Mouse (Mus musculus) cortical plate, adult 2 months (tissue): ENCODE measurements around the gene Lpxn. TPM values are rescaled to one million over a fixed set of nuclear protein-coding genes. Genes with fewer than 3 reads are reported as not detected.

Experiments used
- H3K27ac ChIP-seq: fragments of 200-500 bp; 2 replicates; pipeline ENCODE4 v1.5.1; 2012; ENCODE audit warnings: low read length, control low read depth, inconsistent platforms; ENCODE audit not compliant: insufficient read depth
- H3K4me1 ChIP-seq: fragments of 200-500 bp; 2 replicates; pipeline ENCODE4 v1.6.1; 2011; ENCODE audit warnings: low read length; ENCODE audit not compliant: control insufficient read depth, insufficient read depth
- H3K4me3 ChIP-seq: fragments of 200-500 bp; 2 replicates; pipeline ENCODE4 v1.5.1; 2011; ENCODE audit warnings: mild to moderate bottlenecking, low read length, control low read depth; ENCODE audit not compliant: insufficient read depth
- CTCF ChIP-seq: fragments of 200-500 bp; IDR thresholded peaks from 2 replicates; pipeline ENCODE4 v1.5.1; 2011; ENCODE audit warnings: mild to moderate bottlenecking, control low read depth, low read length; ENCODE audit not compliant: insufficient read depth; ENCODE audit errors: extremely low read depth
- POLR2A ChIP-seq: fragments of 200-500 bp; IDR thresholded peaks from 2 replicates; pipeline ENCODE4 v1.6.1; 2011; ENCODE audit warnings: mild to moderate bottlenecking, low read length, control low read depth; ENCODE audit not compliant: insufficient read depth; ENCODE audit errors: extremely low read depth
- polyA plus RNA-seq: library from polyadenylated mRNA; depleted of rRNA; stranded (reverse); fragments of >200 nt; gene quantifications from 2 replicates; pipeline ENCODE4 v1.2.3, GENCODE M21; 2012

Lpxn gene
- polyA plus RNA-seq, 1 experiment: 2.6 TPM

- no peak overlapping the region for H3K4me3 ChIP-seq
- TF ChIP-seq POLR2A: no peak
- no peak for TF ChIP-seq CTCF
- H3K4me1 ChIP-seq: 0 out of 2 replicates have a peak, but pooled peaks cover 1% of the 10 kb centered on the region
- H3K27ac ChIP-seq: no peak overlapping the region
Measured at GRCm38 (mm10) chr19:12801046-12801445, 5.1 kb downstream of the Lpxn start.

- no peak overlapping the region for H3K27ac ChIP-seq
- no peak overlapping the region for H3K4me3 ChIP-seq
- H3K4me1 ChIP-seq: 0 out of 2 replicates have a peak, but pooled peaks cover 1% of the 10 kb centered on the region
- TF ChIP-seq CTCF: no peak
Measured at GRCm38 (mm10) chr19:12802830-12803229, 6.8 kb downstream of the Lpxn start.

GRCm38 (mm10) chr19:12804237-12804636, 8.2 kb downstream of the Lpxn start:
- Histone ChIP-seq H3K4me1 (0 out of 2 replicates have a peak, but pooled peaks cover 1% of the 10 kb centered on the region), H3K4me3 (no peak overlapping the region), H3K27ac (no peak overlapping the region)
- TF ChIP-seq POLR2A (no peak), CTCF (no peak)

- Histone ChIP-seq H3K4me3 (no peak overlapping the region), H3K27ac (no peak overlapping the region), H3K4me1 (0 out of 2 replicates have a peak, but pooled peaks cover under 1% of the 10 kb centered on the region)
- TF ChIP-seq POLR2A: no peak
- no peak for TF ChIP-seq CTCF
Measured at GRCm38 (mm10) chr19:12805730-12806129, 9.7 kb downstream of the Lpxn start.

- TF ChIP-seq POLR2A (no peak), CTCF (no peak)
- no peaks in the 10 kb centered on the region for H3K4me1 ChIP-seq
- no peak overlapping the region for H3K4me3 ChIP-seq
- no peak overlapping the region for H3K27ac ChIP-seq
Measured at GRCm38 (mm10) chr19:12806214-12806613, 10.2 kb downstream of the Lpxn start.

GRCm38 (mm10) chr19:12812644-12813364, 16.8 kb downstream of the Lpxn start:
- no peak for TF ChIP-seq CTCF
- TF ChIP-seq POLR2A: no peak
- no peaks in the 10 kb centered on the region for H3K4me1 ChIP-seq
- H3K4me3 ChIP-seq: no peak overlapping the region
- no peak overlapping the region for H3K27ac ChIP-seq

GRCm38 (mm10) chr19:12813883-12814282, 17.9 kb downstream of the Lpxn start:
- no peak for TF ChIP-seq POLR2A
- TF ChIP-seq CTCF: no peak
- H3K4me1 ChIP-seq: no peaks in the 10 kb centered on the region
- H3K27ac ChIP-seq: no peak overlapping the region
- H3K4me3 ChIP-seq: no peak overlapping the region

GRCm38 (mm10) chr19:12818507-12818906, 22.5 kb downstream of the Lpxn start:
- H3K27ac ChIP-seq: no peak overlapping the region
- no peak for TF ChIP-seq CTCF
- TF ChIP-seq POLR2A: no peak
- H3K4me3 ChIP-seq: no peak overlapping the region
- no peaks in the 10 kb centered on the region for H3K4me1 ChIP-seq

- Histone ChIP-seq H3K4me3 (no peak overlapping the region), H3K27ac (no peak overlapping the region), H3K4me1 (no peaks in the 10 kb centered on the region)
- TF ChIP-seq POLR2A: no peak
- no peak for TF ChIP-seq CTCF
Measured at GRCm38 (mm10) chr19:12820383-12820782, 24.4 kb downstream of the Lpxn start.

- TF ChIP-seq POLR2A: no peak
- no peak for TF ChIP-seq CTCF
Measured at GRCm38 (mm10) chr19:12824549-12824948, 28.6 kb downstream of the Lpxn start.

More at GRCm38 (mm10) chr19:12824549-12824948, 28.6 kb downstream of the Lpxn start:
- H3K4me3 ChIP-seq: no peak overlapping the region
- no peak overlapping the region for H3K27ac ChIP-seq
- no peaks in the 10 kb centered on the region for H3K4me1 ChIP-seq
